Mouse (Mus musculus) right cerebral cortex, adult 18-20 months (tissue): Measurements from ENCODE around the gene Ccdc186.

Source experiments
- DNase-seq: peaks from one replicate; pipeline ENCODE4 v3.0.0; 2022; ENCODE audit warnings: mixed read lengths

Gene Ccdc186

DNA sequence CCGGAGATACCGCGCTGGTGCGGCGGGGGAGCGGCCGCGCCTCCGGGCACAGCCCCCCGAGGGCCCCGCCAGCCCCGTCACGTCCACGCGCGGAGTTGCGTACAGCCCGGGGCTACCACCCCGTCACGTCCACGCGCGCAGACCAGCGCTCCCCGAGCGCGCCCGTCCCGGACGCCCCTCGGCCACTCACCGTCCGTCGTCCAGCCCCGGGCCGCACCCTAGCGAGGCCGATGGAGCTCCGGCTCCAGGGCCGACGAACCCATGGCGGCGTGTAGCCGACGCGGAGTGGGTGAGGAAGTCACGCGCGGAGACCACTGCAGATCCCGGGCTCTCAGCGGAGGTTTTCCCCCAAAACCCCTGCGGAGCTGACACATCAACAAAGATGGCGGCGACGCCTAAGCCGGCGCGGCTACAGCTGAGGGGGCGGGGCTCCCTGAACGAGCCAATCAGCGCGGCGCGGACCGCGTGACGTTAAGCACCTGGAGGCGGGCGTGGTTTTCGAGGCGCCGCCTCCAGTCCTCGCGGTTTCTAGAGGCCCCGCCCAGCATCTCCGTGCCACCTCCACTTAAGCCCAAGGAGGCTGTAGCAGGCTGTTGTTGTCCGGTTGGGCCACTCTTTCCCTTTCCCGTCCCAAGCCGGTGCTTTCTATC is at the start of gene Ccdc186:
TSS of gene Ccdc186 (minus strand) at position 393 of the 650 bp plus-strand sequence.
- peak; percentile 97 for DNase-seq

DNA sequence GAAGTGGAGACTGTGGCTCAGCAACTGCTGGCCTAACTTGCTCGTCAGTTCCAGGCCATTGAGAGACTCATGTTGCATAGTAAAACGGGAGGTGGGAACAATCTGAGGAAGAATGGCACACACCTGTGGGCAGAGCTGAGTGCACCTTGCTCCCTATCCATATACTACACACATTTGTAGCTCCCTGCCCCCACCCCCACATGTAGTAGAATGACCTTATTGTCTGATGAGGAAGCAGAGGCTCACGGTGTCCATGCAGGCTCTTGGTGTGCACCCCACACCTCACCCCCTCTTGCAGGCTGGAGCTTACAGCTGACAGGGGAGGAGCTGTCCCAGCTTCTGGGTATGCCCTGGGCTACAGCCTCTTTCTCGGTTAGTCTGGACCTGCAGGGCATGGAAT is 45.7 kb upstream of the Ccdc186 start:
- no peak for DNase-seq

DNA sequence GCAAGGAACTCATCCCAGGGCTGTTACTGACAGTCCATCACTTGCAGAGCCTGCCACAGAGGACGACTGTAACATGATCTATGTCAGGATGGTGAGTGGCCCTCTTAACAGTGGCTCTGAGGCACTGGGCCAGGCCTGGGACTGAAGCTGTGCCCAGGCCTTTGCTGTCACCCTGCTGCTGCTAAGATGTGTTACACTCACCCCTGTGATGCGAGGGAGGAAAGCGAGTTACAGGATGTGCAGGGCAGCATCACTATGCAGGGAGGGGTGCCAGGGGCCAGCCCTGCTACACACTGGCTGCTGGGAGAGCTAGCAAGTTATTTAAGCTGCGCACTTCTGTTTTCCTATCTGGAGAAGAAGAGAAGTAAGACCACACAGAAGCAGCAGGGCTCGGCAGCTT is 34.5 kb upstream of the Ccdc186 start:
- DNase-seq = no peak

DNA sequence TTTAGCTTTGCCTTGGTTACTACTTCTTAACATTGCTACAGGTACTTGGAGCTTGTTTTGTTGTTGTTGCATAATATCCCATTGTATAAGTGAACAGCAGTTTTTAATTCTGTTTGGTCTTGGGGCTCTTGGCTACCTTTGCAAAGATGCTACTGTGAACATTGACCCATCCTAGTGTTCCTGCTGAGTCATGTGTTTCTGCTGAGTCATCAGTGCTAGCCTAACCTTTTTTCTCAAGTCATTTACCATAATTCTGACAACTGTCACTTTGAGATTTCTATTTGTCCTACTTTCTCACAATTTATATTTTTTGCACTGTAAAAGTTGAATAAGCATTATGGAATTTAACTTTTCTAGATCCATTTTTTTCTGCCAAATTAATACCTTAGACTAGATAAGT is 30.6 kb upstream of the Ccdc186 start:
- DNase-seq = no peak

DNA sequence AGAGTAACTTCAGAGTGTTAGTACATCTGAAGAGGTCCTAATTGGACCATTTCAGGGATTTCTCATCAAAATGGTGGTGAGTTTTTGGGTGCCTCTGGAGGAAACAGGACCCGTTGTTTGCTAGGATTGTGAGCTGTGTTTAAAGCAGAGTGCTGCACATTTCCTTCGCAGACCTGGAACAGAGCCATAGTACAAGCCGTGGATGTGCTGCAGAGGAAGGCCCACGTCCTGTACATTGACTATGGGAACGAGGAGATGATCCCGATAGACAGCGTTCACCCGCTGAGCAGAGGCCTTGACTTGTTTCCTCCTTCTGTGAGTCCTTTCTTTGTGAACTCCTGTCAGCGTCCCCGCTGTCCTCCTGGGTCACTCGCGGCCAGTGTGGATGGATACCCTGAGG is 21.0 kb upstream of the Ccdc186 start:
- no peak for DNase-seq

DNA sequence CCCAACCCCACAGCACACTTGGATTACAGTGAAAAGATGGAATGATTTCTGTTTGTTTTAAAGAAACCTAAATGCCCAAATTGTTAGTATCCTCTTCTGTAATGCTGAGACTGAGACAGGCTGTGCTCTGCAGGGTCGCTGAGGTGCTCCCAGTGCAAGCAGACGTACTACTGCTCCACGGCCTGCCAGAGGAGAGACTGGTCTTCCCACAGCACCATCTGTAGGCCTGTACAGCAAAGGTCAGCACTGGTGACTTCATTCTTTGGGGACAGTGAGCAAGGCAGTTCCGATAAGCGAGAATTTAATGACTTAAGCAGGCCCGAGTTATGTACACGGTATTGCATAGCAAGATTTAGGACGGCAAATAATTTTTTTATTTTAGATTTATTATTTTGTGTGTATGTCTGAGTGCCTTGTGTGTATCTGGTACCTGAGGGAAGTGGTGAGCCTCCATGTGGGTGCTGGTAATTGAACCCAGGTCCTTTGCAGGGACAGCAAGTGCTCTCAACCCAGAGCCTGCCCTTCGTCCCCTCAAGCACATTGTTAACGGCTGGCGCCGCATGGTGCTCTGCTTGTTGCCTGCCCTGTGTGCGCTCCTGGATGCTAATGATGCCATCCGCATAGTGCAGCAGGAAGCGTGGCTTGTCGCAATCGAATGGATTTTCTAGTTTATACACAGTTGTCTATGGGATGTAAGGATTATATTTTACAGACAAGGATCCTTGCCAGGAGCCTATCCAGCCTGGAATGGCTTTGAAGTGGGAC is 17.1 kb upstream of the Ccdc186 start:
- DNase-seq = no peak

DNA sequence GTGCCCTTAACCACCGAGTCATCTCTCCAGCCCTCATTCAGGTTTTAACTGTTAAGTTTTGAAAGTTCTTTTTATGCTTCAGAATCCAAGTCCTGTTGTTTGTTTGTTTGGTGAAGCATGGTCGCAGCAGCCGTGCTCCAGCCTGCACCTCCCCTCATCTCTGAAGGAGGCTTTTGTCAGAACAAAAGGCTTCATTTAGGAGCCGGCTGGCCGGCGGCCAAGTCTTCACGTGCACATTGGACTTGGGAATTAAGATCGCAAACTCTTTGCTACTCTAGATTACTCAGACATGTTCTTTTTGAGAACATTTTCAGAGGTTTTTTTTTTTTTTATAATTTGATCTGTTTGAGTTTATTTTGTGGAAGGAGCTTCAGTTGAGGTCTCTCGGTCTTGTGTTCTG is 13.3 kb upstream of the Ccdc186 start:
- no peak for DNase-seq

DNA sequence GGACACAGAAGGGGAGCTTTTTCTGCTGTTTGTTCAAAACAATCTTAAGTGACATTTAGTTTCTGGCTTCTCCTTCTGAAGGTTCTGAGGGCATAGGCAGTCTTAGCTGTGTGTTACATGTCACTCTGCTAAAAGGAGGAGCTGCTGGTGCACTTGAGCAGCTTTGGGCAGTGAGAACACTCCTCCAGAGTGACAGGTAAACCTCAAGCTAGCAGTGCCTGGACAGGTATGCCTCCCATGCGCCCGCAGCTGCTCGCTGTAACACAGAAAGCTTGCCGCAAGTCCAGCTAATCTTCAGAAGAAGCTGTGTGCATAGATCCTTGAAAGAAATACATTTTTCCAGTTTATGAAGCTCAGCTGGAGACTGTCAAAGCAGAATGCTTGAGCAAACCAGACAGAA is 8.2 kb upstream of the Ccdc186 start:
- DNase-seq = no peak

DNA sequence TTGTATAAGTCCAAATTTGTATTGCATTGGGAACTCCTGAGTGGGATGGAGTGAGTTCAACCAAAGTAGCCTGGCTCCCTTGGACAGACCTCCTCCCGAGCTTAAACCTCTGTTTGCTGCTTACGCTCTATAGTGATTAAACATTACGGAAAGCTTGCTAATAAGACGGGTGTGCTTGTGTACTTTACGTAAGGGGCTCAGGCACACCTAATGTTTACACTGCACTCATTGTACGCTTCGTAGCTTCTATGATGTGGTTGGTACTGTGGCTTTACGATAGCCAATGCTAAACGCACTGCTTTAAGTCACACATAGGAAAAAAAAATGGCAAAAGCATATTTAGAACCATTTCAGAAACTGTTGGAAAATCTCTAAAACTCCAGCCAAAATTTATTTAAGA is 7.3 kb upstream of the Ccdc186 start:
- DNase-seq = no peak

DNA sequence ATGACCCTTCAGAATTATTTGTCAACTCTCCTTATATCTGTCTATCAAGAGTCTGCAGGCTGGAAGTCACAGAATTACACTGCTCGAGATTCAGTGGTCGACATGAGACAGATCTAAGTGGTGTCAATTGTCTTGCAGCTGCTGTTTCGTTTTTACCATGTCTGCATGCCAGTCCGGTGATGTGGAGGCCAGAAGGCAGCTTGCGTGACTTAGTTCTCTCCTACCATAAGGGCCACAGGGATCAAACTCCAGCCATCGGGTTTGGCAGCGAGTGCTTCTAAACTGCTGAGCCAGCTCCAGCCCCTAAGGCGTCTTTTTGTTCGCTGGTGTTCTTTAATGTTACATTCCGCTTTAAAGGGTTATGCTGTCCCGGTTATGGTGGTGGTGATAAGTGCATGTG is 6.3 kb upstream of the Ccdc186 start:
- no peak for DNase-seq

DNA sequence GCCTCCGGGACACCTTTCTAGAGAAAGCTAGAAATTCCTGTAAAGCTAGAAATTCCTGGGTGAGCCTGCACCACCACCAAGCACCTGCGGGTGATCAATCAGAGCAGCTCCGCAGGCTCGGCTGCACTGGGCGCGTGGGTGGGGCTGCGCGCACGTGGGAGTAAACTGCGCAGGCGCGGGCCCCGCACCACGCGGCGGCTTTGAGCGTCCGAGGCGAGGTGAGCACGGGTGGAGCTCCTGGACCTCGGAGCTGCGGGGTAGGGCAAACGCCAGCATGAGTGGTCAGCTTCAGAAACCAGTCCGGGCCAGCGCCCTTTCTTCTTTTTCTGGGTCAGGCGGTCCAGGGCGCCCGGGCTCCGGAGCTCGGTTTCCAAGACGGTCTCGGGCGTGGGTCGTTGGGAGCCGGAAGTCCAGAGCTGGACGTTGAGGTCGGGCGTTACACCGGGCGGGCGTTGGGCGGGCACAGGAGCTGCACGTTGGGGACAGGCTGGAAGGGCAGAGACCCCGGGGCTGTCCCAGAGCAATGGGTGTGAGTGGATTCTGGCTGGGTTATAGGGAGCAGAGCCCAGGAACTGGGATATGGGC is 4.1 kb upstream of the Ccdc186 start, which contains the start of gene Tdrd1:
TSS of gene Tdrd1 (plus strand) at position 163 of the 585 bp plus-strand sequence.
- no peak for DNase-seq

DNA sequence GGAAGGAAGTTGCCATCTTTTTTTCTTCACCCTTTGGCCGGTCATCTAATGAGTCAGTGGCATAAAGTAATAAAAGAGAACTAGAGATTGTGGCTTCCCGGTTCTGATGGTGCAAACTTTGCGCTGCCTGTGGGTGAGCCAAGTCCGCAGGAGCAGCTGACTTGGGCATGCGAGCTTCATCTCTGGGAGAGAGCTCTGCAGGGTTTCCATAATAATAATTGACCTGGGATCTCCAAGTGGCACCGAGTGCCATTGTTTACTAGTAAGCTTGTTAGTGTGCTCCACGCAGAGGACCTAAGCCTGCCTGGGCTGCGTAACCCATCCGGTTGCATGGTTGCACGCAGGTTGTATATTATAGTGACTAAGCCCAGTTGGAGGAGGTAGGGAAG is 452 bp upstream of the Ccdc186 start:
- no peak for DNase-seq

DNA sequence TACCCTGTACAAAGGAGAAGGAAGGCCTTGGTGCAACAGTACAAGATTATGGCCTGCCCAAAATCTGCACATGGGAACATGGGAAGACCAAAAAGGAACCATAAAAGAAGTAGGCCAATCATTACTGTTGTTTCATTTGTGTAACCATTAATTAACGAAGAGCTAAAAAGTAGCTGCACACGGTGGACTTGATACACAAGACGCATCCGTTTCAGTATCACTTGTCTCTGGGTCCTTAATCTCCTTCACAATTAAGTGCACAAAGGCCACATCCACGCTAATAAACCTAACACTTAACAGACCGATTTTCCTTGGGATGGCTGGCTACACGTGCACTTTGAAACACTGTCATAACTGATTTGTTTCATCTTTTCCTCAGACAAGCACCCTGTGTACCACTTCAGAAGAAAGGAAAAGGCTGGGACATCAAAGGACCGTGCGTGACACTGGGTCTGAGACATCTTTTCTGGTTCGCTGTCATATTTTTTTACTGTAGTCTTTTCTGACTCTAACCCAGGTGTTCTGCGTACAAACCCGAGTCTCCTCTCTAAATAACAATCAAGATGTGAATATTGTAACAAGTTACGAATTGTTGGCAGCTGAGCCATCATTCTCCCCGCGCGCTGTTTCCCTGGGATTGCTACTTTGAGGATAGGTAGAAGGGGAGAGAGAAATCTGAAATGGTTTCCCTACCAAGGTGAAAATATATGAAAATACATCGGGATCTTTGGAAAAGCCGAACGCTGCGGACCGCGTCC is 771 bp downstream of the Ccdc186 start:
- no peak for DNase-seq

DNA sequence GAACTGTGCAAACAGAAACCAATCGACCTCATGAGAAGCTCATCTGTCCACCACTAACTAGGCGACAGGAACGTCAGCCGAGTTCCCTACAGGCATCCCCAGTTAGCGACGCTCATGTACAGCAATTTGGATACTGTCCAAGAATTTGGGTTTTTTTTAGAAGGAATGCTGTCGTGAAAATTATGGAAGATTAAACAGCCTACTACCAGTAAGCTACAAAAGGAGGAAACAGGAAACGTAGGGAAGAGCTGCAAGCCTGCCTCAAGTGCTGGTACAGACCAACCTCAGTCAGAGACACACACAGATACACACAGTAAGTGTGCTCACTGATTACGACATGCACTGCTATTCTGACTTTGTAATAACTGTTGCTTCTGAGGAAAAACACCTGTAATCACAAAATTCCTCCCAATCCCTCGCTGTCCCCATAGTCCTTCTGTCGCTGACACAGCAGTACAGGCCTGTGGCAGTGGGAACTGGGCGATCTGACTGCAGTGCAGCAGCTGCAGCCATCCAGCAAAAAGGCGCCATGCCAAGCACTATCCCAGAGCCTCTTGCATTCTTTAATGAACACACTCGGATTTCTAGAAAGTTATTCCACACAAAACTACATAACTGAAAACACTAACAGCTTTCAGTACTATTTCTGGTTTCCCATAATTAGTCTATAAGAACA is 4.0 kb downstream of the Ccdc186 start:
- peak; percentile 32 for DNase-seq

DNA sequence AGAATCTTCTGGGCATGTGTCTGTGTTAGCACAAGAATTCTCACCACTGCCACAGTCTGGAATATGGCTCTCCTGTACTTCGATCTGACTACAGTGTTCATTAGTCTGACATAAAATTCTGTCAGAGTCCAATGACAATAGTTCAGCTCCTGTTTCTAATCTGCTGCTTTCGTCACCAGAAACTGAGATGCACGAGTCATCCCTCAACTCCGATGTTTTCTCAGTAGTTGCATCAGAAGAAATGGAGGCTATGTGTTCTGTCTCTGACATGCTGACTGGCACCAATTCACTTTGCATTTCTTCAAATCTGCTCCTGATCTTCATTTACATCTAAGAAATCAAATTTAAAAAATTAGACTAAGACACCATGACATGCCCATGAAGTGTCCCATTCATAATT is 8.6 kb downstream of the Ccdc186 start:
- DNase-seq = no peak

DNA sequence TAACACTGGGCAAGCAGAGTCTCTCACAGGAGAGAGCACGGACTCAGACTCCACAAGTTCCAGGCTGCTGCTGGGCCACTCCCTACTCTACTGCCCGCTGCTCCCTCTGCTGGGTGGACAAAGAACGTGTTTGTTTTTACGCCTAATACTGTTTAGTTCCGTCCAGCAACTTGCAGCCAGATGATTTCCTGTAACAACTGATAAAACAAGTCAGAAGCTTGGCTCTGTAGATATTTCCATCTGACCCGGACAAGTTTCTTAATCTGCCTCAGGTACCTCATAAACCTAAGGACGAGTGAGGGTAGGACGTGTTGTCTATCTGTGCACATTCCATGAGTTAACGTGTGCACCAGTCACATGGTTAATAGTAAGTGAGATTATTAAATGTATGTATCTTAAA is 10.4 kb downstream of the Ccdc186 start:
- peak; percentile 26 for DNase-seq

DNA sequence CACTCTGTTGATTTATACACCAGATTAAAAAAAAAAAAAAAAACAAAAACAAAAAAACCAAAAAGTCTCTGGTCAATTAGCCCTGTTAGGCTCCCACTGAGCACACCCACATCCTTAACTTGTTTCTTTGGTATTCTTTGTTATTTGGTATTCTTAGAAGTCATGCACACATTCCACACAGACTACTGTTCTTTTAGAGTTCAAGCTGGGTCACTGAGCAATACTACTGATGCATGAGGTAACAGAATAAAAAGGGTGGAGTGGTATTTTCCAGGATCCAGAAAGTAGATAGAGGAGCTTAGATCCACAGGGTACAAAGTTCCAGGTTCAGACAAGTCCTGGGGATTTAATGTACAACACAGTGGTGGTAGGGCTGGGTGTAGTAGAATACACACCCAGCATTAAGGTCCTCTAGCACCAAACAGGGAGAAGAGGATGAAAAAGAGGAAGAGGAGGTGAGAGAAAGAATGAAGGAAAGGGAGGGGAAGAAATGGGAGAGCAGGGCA is 11.3 kb downstream of the Ccdc186 start:
- DNase-seq = no peak

DNA sequence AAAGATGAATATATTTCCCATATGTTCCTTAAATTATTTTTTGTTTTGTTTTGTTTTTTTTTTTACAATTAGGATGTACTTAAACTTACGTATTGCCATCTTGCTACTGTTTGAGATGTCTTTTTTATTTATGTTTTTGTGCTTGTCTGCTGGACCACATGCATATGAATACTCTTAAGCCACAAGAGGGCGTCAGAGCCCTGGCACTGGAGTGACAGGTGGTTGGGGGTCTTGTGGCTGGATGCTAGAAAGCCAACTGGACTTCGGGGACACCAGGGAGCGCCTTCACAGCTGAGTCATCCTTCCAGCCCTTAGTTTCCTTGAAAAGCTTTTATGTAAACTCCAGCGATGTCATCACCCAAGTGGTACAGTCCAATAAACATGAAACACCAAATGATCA is 13.2 kb downstream of the Ccdc186 start:
- DNase-seq = no peak

DNA sequence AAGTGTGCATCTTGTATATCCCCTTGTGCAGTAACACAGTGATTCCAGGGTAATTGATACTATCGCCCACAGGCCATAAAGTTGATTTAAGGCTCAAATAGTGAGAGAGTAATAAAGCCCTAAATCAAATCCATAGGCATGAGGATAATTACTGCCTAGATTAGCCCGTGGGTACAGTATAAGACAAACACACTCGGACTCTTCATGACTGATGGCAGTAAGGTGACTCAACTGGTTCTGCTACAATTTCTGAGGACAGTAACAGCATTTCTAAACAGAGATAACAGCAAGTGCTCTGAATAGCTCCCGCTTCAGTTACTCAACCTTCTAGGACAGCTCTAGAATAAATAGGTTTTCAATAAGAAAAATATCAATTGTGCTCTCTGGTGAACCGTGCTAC is 14.9 kb downstream of the Ccdc186 start:
- DNase-seq = no peak

DNA sequence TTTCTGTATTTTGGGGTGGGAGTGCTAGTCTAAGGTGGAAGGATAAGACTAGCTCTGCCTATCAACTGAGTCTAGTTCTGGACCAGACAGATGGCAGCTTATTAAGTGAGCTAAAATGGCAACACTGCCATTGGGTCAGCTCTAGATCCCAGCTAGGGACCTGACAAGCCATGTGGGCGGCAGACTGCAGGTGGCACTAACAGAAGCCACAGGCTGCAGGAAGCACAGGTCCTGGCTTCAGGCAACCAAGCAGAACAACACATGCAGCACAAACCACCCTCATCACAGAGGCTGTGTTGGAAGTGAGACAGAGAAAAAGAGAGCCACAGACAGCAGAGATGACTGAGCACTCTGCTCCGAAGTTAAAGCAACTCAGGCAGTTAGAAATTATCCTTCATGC is 16.6 kb downstream of the Ccdc186 start:
- DNase-seq = no peak

DNA sequence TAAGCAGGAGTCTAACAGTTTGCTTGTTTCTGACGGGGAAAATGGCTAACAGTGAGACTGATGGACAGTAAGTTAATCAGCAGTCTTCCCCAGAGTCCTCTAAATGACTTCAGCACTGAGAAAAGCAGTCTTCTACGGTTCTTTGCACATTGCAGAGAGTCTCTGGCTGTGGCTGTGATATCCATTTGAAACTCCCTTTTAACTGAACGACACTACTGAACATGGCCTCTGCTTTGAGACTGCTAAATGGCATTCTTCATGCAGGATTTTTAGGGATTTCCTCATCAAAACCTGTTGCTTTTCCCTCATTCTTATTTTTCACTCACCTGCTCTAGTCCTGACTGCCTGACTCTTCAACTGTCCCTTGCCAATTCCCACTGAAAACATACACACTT is 19.6 kb downstream of the Ccdc186 start:
- no peak for DNase-seq

DNA sequence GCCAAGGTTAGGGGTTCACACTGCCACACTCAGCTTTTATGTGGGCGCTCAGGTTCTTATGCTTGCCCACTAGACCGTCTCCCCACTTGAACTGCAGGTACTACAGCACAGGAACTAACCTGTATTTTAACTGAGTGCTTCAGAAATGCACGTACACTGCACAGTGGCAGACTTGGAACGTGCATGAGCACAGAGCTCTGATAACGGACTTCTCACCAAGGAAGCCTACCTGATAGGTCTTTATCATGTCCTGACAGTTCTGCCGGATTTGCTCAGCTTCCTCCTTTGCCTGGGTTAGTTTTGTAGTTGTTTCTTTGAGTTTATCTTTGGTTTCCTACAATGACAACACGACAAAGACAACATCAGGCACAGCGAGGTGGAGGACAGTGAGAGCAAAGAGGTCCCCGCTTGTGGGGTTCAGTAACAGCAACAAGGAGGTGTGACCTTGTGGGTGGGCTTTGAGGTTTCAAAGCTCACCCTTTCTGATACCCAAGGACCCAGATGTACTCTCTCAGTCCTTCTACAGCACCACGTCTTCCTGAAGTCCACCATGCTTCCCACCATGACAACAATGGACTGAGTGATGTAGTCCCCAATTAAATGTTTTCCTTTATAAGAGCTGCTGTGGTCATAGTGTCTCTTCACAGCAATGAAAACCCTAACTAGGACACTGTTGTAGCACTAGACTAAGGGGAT is 20.2 kb downstream of the Ccdc186 start:
- DNase-seq = no peak
